Mouse (Mus musculus) C2C12 (cell line): ENCODE results near the gene Pknox1. TPM values are rescaled to one million over a fixed set of nuclear protein-coding genes. Genes with fewer than 3 reads are reported as not detected.

ENCODE experiments used
- H3K27me3 ChIP-seq: one replicate; pipeline ENCODE4 v1.6.1; 2011; ENCODE audit not compliant: control insufficient read depth, insufficient read depth, insufficient read length
- H3K36me3 ChIP-seq: one replicate; pipeline ENCODE4 v1.6.1; 2011; ENCODE audit not compliant: control insufficient read depth, insufficient read depth
- H3K4me3 ChIP-seq: one replicate; pipeline ENCODE4 v1.5.1; 2011; ENCODE audit warnings: mild to moderate bottlenecking, control low read depth; ENCODE audit not compliant: poor library complexity, insufficient read depth, severe bottlenecking
- H3K79me2 ChIP-seq: one replicate; pipeline ENCODE4 v1.6.1; 2011; ENCODE audit not compliant: control insufficient read depth, insufficient read depth
- H3K79me3 ChIP-seq: one replicate; pipeline ENCODE4 v1.6.1; 2011; ENCODE audit warnings: low read depth, control low read depth
- H3ac ChIP-seq: one replicate; pipeline ENCODE3; 2011; ENCODE audit warnings: low read depth; ENCODE audit not compliant: control insufficient read depth, insufficient read length
- CEBPB ChIP-seq: IDR thresholded peaks from one replicate; pipeline ENCODE4 v1.6.1; 2011; ENCODE audit warnings: low read depth, mild to moderate bottlenecking, control low read depth, moderate library complexity
- CTCF ChIP-seq: IDR thresholded peaks from one replicate; pipeline ENCODE4 v1.5.1; 2011; ENCODE audit not compliant: control insufficient read depth, insufficient read depth, insufficient read length
- FOSL1 ChIP-seq: IDR thresholded peaks from one replicate; pipeline ENCODE4 v1.8.0; 2011; ENCODE audit warnings: mild to moderate bottlenecking, low read length; ENCODE audit not compliant: poor library complexity, insufficient read depth, severe bottlenecking
- MAX ChIP-seq: IDR thresholded peaks from one replicate; pipeline ENCODE4 v1.6.1; 2011; ENCODE audit warnings: mild to moderate bottlenecking, control low read depth
- MYOD1 ChIP-seq: IDR thresholded peaks from one replicate; pipeline ENCODE4 v1.6.1; 2011; ENCODE audit warnings: low read depth; ENCODE audit not compliant: control insufficient read depth, insufficient read length
- MYOG ChIP-seq: IDR thresholded peaks from one replicate; pipeline ENCODE4 v1.6.1; 2011; ENCODE audit not compliant: control insufficient read depth, insufficient read length; ENCODE audit errors: extremely low read depth
- USF1 ChIP-seq: IDR thresholded peaks from one replicate; pipeline ENCODE4 v1.6.1; 2011; ENCODE audit warnings: low read depth, mild to moderate bottlenecking, control low read depth, moderate library complexity
- polyA plus RNA-seq: library from polyadenylated mRNA; unstranded; fragments of >200 nt; fragmentation: generic; extraction: Trizol; gene quantifications from one replicate; pipeline ENCODE4 v1.2.1, GENCODE M21; 2012; ENCODE audit warnings: missing spikeins

Gene Pknox1
- polyA plus RNA-seq, 1 experiment, result 13.6 TPM

DNA sequence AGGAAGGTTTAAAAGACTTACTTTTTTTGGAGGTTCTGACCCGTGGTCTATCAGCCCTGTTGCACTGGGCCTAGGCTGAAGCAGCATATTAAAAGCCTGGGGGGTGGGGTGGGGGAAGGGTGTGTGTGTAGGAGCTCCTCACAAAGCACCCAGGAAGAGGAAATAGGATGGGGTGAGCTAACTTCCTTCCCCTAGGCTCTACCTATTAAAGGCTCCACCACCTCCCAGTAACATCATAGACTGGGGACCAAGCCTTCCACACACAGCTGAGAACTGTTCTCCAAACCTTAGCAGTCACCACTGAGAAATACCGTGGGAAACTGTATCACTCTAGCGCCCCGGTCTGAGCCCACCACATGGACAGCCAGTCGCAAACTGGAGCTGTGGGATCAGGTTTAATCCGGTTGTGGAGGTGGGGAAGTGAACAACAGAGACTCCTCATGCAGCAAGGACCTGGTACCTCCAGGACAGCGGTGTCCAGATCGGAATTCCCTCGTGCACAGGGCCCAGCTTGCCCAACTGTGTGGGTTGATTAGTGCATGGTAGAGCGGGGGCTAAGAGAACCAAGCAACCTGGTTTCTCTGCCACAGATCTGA lies 6.5 kb upstream of the Pknox1 start:
- H3K79me3 ChIP-seq, result no peaks in the 10 kb centered on the region
- TF ChIP-seq CTCF (no peak), MYOG (no peak), USF1 (no peak), FOSL1 (no peak), MAX (no peak), MYOD1 (no peak), CEBPB (no peak)
- H3K79me2 ChIP-seq, result no peaks in the 10 kb centered on the region
- H3ac ChIP-seq, result no peak overlapping the region
- H3K4me3 ChIP-seq, result no peak overlapping the region
- no peaks in the 10 kb centered on the region for H3K36me3 ChIP-seq
- no peaks in the 10 kb centered on the region for H3K27me3 ChIP-seq

DNA sequence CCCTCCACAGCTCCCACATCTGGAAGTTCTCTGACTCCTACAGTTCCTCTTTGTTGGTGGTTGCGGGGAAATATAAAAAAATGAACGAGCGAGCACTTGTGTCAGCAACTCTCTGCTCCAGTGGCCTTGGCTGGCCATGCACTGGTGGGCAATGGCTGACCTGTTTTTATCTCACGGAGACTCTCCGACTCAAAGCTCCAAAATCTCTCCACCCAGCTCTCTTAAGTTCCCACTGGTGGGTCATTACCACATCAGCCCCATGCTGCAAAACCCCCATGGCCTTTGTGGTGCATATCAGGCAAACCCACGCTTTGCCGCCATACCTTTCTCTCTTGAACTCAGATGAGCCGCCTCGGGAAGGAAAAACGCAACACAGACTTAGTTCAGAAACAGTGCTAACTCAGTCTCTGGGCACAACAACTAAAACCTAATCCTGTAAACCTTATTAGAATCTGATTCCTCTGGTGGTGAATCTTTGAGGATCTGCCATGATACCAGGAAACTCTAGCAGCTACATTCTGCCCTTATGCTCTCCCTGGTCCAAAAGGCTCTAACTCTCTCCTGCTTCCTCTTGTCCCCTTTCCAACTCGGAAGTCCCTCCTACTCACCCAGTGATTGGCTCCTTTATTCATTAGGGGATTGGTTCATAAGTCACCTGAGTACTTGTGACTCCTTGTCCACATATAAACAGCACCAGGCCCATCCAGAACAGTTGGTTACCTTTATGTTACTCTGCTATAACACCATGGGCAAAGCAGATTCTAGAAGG lies 5.3 kb upstream of the Pknox1 start:
- TF ChIP-seq MYOG, result no peak
- TF ChIP-seq FOSL1, result no peak
- no peak for TF ChIP-seq MYOD1
- no peak for TF ChIP-seq USF1
- no peak for TF ChIP-seq CTCF
- no peaks in the 10 kb centered on the region for H3K79me3 ChIP-seq
- no peaks in the 10 kb centered on the region for H3K27me3 ChIP-seq
- H3K36me3 ChIP-seq, result no peaks in the 10 kb centered on the region
- H3K79me2 ChIP-seq, result no peaks in the 10 kb centered on the region
- no peak overlapping the region for H3ac ChIP-seq
- H3K4me3 ChIP-seq, result no peak overlapping the region

DNA sequence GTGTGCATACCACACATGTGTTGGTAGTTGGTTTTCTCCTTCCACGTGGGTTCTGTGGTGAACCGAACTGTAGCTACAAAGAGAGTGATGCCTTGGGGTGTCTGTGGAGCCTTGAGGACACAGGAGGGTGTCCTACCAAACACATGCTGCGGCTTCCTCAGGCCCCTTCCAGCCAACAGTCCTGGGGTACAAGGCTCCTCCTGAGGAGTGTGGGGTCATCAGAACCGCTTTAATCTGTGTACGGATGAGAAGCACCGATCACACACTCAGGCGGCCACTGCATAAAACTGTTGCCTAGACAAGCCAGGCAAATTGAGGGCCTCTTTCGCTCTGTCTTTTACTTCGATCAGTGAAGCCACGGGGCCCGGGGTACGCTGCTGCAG lies 911 bp upstream of the Pknox1 start:
- Histone ChIP-seq H3ac (peak overlapping the region; percentile 67), H3K79me2 (peaks cover 34% of the 10 kb centered on the region), H3K4me3 (peak overlapping the region; percentile 34), H3K79me3 (peaks cover 28% of the 10 kb centered on the region), H3K36me3 (peaks cover 4% of the 10 kb centered on the region), H3K27me3 (no peaks in the 10 kb centered on the region)
- no peak for TF ChIP-seq CEBPB
- no peak for TF ChIP-seq MYOG
- no peak for TF ChIP-seq USF1
- no peak for TF ChIP-seq MAX
- no peak for TF ChIP-seq FOSL1
- no peak for TF ChIP-seq MYOD1

DNA sequence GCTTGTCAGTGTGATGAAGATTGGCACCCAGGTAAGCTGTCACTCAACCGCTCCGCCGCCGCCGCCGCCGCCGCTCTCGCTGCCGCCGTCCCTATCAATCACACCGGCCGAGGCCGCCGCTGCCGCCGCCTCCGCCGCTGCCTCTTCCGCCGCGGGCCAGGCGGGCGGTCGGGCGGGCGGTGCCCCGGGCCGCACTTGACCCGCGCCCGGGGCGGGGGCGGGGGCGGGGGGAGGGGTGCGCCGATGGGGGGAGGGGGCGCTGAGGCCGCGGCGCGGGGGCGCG lies 265 bp downstream of the Pknox1 start:
- Histone ChIP-seq H3ac (peak overlapping the region; percentile 96), H3K4me3 (peak overlapping the region; percentile 68), H3K36me3 (peaks cover 4% of the 10 kb centered on the region), H3K79me2 (peaks cover 46% of the 10 kb centered on the region), H3K27me3 (no peaks in the 10 kb centered on the region), H3K79me3 (peaks cover 33% of the 10 kb centered on the region)
- TF ChIP-seq CEBPB, result no peak
- no peak for TF ChIP-seq MAX
- TF ChIP-seq MYOD1, result no peak
- TF ChIP-seq CTCF, result no peak
- TF ChIP-seq MYOG, result no peak
- no peak for TF ChIP-seq USF1
- no peak for TF ChIP-seq FOSL1

DNA sequence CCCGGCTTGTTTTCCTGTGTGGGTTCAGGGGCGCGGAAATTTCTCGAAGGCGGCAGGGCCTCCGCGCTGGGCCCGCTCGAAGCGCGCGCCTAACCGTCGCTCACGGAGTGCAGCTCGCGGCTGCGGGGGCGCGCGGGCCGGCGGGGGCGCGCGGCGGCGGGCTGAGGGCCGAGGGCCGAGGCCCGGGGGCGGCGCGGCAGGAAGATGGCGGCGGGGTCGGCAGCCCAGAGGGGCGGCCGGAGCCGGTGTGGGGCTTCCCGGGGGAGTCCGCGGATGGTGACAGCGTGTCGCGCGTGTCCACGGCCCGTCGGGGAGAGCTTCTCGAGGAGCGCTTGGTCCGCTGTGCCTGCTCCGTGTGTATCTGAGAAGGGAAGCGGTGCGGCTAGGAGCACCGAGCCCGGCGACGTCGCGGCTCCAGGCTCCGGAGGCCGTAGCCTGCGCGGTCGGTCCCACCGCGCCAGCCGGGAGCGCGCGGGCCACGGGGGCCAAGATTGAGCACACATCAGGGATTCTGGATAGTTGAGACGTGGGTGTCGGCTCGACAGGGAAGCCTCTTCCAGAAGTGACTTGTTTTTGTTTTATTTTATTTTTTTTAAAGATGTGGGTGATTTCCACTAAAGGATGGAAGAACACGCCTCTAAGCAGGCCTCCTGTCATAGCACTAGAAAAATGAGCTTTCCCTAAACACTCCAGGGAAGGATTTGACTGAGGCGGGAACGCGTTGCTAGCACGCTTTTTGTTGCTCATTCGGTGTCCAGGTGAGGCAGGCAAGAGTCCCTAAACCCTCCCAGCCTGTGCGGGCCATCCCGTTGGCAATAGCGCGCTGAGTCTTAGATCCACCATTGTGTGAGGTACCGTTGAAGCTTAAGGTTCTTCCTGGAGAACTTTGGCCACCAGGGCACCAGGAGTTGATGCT lies 865 bp downstream of the Pknox1 start:
- peak overlapping the region; percentile 68 for H3K4me3 ChIP-seq
- TF ChIP-seq USF1, result no peak
- TF ChIP-seq CTCF, result no peak
- TF ChIP-seq MYOD1, result no peak
- no peak for TF ChIP-seq MYOG
- no peak for TF ChIP-seq MAX
- TF ChIP-seq CEBPB, result no peak
- no peak for TF ChIP-seq FOSL1
- no peaks in the 10 kb centered on the region for H3K27me3 ChIP-seq
- peaks cover 33% of the 10 kb centered on the region for H3K79me3 ChIP-seq
- peak overlapping the region; percentile 96 for H3ac ChIP-seq
- peaks cover 52% of the 10 kb centered on the region for H3K79me2 ChIP-seq
- peaks cover 4% of the 10 kb centered on the region for H3K36me3 ChIP-seq
